Mouse (Mus musculus) ES-Bruce4 (cell line): ENCODE results near the gene Sox1.

Source experiments
- CTCF ChIP-seq: IDR thresholded peaks from one replicate; pipeline ENCODE4 v1.8.1; 2011; ENCODE audit warnings: low read depth, low read length
- EP300 ChIP-seq: IDR thresholded peaks from 2 replicates; pipeline ENCODE4 v1.6.1; 2011; ENCODE audit warnings: low read depth, low read length; ENCODE audit not compliant: insufficient read depth
- POLR2A ChIP-seq: IDR thresholded peaks from one replicate; pipeline ENCODE4 v1.8.1; 2011; ENCODE audit warnings: low read length; ENCODE audit not compliant: insufficient read depth

GRCm38 (mm10) chr8:12382707-12383561 is 12.2 kb upstream of the Sox1 start:
- TF ChIP-seq CTCF (no peak), POLR2A (no peak), EP300 (no peak)
